Mouse (Mus musculus) cortical plate, adult 2 months (tissue): ENCODE results near the gene Bhlhe23. TPM values are rescaled to one million over a fixed set of nuclear protein-coding genes. Genes with fewer than 3 reads are reported as not detected.
A peak's percentile ranks its signal among the peaks of the same experiment; 100 is the strongest.

ENCODE experiments used
- H3K27ac ChIP-seq: fragments of 200-500 bp; 2 replicates; pipeline ENCODE4 v1.5.1; 2012; ENCODE audit warnings: low read length, control low read depth, inconsistent platforms; ENCODE audit not compliant: insufficient read depth
- H3K4me1 ChIP-seq: fragments of 200-500 bp; 2 replicates; pipeline ENCODE4 v1.6.1; 2011; ENCODE audit warnings: low read length; ENCODE audit not compliant: control insufficient read depth, insufficient read depth
- H3K4me3 ChIP-seq: fragments of 200-500 bp; 2 replicates; pipeline ENCODE4 v1.5.1; 2011; ENCODE audit warnings: mild to moderate bottlenecking, low read length, control low read depth; ENCODE audit not compliant: insufficient read depth
- CTCF ChIP-seq: fragments of 200-500 bp; IDR thresholded peaks from 2 replicates; pipeline ENCODE4 v1.5.1; 2011; ENCODE audit warnings: mild to moderate bottlenecking, control low read depth, low read length; ENCODE audit not compliant: insufficient read depth; ENCODE audit errors: extremely low read depth
- POLR2A ChIP-seq: fragments of 200-500 bp; IDR thresholded peaks from 2 replicates; pipeline ENCODE4 v1.6.1; 2011; ENCODE audit warnings: mild to moderate bottlenecking, low read length, control low read depth; ENCODE audit not compliant: insufficient read depth; ENCODE audit errors: extremely low read depth
- polyA plus RNA-seq: library from polyadenylated mRNA; depleted of rRNA; stranded (reverse); fragments of >200 nt; gene quantifications from 2 replicates; pipeline ENCODE4 v1.2.3, GENCODE M21; 2012

The Bhlhe23 gene
- polyA plus RNA-seq, 1 experiment, result not detected

DNA sequence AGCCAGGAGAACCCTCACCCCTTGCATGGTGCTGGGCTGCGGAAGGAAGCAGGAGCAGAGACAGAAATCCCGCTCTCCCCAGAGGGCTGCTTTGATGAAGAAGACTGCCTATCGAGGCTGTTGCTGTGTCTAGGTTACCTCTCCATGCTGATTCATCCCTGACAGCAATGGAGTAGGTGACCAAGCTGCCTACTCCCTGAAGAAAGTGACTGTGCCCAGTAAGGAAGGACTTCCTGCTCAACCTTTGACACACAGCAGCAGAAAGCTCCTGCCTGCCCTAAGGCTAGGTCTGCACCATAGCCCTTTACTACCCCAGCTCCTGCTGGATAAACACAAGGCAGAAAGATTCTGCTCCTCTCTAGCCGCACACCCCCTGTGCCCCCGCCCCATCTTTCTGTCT lies 27.8 kb downstream of the Bhlhe23 start:
- Histone ChIP-seq H3K4me3 (no peak overlapping the region), H3K4me1 (no peaks in the 10 kb centered on the region), H3K27ac (no peak overlapping the region)
- TF ChIP-seq POLR2A (no peak), CTCF (no peak)

DNA sequence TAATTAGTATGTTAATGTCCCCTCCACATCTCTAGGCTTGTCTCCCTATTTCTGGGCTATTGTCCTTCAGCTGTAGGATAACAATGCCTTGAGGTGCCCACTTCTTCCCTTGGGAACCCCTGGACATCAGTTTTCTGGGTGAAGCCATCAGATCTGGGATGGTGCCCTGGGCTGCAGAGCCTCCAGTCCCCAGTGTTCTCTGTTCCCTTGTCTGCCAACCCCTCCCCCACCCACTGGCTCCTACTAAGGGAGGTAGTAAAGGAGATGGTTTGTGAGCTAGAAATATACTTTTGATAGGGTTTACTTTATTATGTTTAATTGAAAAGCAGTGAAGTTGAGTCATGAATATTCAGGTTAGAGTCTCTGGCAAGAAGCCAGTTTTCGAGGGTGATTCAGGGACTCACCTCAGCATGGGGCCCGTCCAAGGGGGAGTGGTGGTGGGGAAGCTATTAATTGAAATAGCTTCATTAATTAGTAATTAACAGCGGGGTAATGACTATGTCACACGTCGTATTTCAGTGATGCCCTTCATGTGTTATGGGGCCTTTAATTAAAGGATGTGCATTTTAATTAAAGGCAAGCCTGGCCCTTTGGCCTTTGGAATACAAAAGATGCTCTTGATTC lies 30.0 kb downstream of the Bhlhe23 start:
- Histone ChIP-seq H3K4me1 (no peaks in the 10 kb centered on the region), H3K27ac (no peak overlapping the region), H3K4me3 (no peak overlapping the region)
- no peak for TF ChIP-seq POLR2A

DNA sequence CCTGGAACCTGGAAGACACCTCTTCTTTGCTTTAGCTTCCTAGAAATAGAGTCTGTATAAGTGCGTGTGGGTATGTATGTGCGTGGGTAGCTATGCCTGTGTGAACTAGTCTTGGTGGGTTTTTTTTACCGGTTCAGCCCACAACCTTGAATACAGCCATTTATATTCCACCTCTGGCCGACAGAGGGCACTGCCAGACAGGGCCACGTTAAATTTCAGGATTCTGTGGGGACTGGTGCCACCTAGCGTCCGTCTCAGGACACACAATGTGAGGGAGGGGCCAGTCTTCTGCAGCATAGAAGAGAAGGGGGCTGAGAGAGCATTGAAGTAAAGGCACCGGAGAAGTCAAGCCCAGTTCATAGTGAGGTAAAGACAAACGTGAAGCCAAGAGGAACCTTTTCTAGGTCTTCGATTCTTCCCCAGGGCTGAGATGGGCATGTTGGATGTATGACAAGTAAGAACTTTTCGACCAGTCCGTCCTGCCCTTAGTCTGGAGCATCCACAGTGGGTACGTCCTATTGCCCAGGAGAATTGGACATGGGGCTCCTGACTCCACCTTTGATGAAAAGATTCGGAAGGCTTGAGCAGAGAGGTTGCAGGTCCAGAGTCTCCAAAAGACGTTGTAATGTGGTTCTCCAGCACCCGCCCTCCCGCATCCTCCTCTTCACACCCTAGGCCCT lies 31.3 kb downstream of the Bhlhe23 start:
- peak; percentile 100 for TF ChIP-seq CTCF
- TF ChIP-seq POLR2A, result no peak
- H3K4me1 ChIP-seq, result no peaks in the 10 kb centered on the region
- no peak overlapping the region for H3K4me3 ChIP-seq
- H3K27ac ChIP-seq, result no peak overlapping the region

DNA sequence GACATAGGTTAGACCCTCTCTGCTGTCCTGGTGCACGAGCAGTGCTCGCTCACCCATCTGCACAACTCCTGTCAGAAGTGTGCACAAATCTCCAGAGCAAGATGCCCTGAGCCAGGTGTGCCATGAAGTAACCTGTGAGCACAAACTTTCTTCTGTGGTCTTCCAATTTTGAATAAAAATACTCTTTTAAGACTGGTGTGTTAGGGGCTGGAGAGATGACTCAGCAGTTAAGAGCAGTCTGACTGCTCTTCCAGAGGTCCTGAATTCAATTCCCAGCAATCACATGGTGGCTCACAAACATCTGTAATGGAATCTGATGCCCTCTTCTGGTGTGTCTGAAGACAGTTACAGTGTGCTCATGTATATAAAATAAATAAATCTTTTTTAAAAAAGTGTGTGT lies 33.4 kb downstream of the Bhlhe23 start:
- Histone ChIP-seq H3K4me3 (no peak overlapping the region), H3K4me1 (no peaks in the 10 kb centered on the region), H3K27ac (no peak overlapping the region)
- TF ChIP-seq POLR2A (no peak), CTCF (no peak)

DNA sequence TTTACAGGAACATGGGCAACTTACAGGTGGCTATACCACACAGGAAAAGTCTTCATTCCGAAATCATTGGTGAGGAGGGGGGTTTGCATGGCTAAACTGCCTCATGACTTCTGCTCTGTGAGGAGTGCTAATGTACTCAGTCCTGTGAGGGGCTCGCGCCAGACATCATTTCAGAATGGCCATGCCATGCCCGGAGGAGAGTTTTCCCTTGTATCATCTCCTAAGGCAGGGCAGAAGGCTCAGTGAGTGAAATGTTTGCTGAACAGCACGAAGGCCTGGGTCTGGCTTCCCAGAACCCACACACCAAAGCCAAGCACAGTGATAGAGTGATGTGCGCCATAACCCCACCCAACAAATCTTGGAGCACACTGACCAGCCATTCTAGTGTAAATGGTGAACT lies 33.9 kb downstream of the Bhlhe23 start:
- no peaks in the 10 kb centered on the region for H3K4me1 ChIP-seq
- H3K4me3 ChIP-seq, result no peak overlapping the region
- H3K27ac ChIP-seq, result no peak overlapping the region
- TF ChIP-seq CTCF (no peak), POLR2A (no peak)

DNA sequence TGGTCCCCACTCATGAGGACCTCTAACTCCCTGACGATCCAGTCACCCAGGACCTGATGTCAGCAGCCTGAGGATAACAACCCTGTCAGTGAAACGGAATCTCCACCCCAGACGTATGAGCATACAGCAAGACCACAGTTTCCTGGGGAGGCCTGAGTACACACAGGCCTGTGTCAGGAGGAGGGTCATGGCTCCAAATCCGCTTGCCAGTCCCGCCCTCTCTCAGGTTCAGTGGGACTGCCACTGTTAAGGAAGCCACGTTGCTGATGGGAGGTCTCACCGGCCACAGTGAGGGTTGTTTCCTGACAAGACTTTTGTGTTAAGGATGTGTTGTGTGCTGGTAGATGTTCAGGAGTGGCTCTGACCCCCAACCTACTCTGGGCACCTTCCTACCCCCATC lies 35.3 kb downstream of the Bhlhe23 start:
- Histone ChIP-seq H3K4me1 (no peaks in the 10 kb centered on the region), H3K27ac (no peak overlapping the region), H3K4me3 (no peak overlapping the region)
- TF ChIP-seq POLR2A (no peak), CTCF (no peak)

DNA sequence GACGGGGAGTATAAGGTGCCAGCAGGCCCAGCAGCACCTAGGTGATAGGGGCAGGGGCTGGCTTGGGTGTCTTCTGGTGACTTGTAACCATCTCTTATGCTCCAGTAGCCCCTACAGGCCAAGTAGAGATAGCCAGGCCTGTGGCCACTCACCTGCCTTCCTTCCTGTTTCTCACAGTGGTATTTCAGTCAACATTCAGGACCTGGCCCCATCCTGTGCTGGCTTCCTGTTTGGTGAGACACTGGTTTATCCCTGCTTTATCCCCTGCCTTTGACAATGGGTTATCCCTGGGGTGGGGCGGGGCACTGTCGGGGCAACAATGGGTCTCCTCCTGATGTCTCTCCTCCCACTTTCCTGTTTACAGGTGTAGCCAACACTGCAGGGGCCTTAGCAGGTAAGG lies 36.4 kb downstream of the Bhlhe23 start:
- no peak overlapping the region for H3K4me3 ChIP-seq
- no peak for TF ChIP-seq POLR2A
- TF ChIP-seq CTCF, result no peak
- peaks cover 2% of the 10 kb centered on the region; the same call in 1 of the 2 replicates for H3K4me1 ChIP-seq

DNA sequence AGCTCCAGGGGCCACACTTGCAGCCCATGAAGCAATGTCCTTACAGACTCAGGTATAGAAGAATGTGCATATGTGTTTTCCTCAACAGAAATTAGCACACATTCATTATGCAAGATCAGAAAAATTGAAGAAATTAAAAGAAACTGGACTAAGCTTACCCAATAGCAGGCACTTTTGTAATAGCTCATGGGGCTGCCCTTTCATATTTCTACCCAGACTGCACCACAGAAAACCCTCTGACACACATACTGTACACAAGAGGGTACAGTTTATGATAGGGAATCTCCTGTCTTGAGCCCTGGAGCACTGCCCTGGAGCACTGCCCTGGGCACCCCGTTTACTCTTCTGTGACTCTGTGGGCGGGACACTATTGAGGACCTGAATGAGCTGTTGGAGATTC lies 38.7 kb downstream of the Bhlhe23 start:
- Histone ChIP-seq H3K27ac (no peak overlapping the region), H3K4me3 (no peak overlapping the region), H3K4me1 (peaks cover 8% of the 10 kb centered on the region)
- TF ChIP-seq CTCF (no peak), POLR2A (no peak)

More for the DNA sequence above, 36.4 kb downstream of the Bhlhe23 start:
- no peak overlapping the region for H3K27ac ChIP-seq

DNA sequence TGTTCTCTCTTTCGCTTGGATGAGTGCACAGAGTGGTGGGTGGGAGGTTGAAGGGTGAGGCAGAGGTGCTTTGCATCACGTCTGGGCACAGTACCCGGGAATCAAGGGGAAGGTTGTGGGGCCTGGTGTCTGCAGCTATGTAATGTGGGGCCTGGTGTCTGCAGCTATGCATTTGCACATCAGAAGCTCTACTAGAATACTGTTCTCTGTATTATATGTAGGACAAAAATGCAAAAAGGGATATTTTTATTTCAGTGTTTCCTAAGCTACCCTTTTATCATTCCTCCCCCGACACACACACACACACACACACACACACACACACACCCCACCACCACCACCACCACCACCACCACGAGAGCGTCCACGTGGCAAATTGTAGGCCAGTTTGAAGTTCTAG lies 41.5 kb downstream of the Bhlhe23 start:
- peak overlapping the region; percentile 93 for H3K27ac ChIP-seq
- H3K4me1 ChIP-seq, result peaks cover 8% of the 10 kb centered on the region
- TF ChIP-seq CTCF (no peak), POLR2A (no peak)
- H3K4me3 ChIP-seq, result no peak overlapping the region

DNA sequence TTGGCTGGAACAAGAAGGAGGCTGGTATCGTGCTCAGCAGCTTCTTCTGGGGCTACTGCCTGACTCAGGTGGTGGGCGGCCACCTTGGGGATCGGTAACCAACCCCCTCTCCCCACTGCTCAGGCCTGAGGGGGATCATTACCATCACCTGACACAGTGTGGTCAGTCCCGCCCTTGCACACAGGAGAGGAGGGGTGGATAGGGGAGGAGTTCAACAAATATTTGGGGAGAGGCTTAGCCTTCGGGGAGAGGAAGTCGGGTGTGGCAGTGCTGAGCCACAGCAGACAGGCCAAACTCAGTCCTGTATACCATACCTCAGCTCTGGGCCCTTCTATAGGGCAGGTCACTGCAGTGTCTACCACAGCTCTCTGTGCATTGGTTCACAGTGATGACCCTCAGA lies 44.7 kb downstream of the Bhlhe23 start:
- Histone ChIP-seq H3K4me3 (no peak overlapping the region), H3K27ac (no peak overlapping the region), H3K4me1 (peaks cover 8% of the 10 kb centered on the region)
- TF ChIP-seq CTCF (no peak), POLR2A (no peak)

DNA sequence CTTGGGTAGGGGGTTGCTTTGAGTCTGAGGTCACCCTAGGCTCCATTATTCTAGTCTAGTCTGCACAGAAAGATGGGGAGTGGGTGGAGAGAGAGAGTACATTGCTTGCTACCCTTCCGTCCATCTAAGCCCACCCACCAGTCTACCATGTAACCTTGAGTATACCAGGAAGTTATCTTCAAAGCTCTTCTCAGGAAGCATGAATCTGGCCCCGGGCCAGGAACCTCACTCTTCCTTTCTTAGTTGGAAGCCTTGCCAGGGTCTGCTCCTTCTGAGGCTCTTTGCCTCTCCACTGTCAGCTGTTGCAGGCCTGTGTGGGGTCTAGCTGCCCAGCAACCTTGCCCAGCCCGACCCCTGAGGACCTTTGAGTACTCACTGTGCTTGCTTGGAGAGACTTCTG lies 45.7 kb downstream of the Bhlhe23 start:
- no peak overlapping the region for H3K27ac ChIP-seq
- no peak overlapping the region for H3K4me3 ChIP-seq
- H3K4me1 ChIP-seq, result peaks cover 8% of the 10 kb centered on the region
- TF ChIP-seq POLR2A (no peak), CTCF (no peak)
